Mouse (Mus musculus): ENCODE data around the gene Scn5a.

DNA sequence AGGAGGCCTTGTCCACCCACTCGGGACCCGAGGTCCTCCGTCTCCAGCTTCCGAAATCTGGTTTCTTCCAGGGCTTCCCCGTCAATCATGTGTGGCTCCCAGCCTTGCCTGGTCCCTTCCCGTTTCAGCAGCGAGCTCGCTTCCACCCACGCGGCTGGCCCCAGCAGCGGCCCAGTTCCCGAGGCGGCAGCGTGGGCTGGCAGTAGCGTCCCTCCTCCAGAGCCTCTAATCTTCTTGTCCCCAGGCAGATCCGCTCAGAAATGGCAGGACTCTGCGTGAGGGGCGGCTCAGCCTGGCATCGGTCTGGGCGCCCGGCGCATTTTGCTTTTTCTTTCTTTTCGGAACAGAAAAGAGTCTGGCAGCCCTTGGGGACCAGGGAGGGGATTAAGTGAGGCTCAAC, 59.7 kb downstream of the Scn5a start:
- TF ChIP-seq EP300 (IDR thresholded peaks at IDR 0.05; ENCODE audit: low read depth), result no peak
- no peak for TF ChIP-seq CTCF (IDR thresholded peaks at IDR 0.05; ENCODE audit: low read depth)

Data from liver, embryonic 14.5 days (tissue).